Mouse (Mus musculus): ENCODE data around the gene Mrps27. TPM values are rescaled to one million over a fixed set of nuclear protein-coding genes. Genes with fewer than 3 reads are reported as not detected.
A peak's percentile ranks its signal among the peaks of the same experiment; 100 is the strongest.

Mrps27 gene
- 60.1 and 64.1 TPM in 2 replicates for polyA plus RNA-seq (2014; fragmentation: Nextera tagmentation; extraction: Ambion mirVana)

DNA sequence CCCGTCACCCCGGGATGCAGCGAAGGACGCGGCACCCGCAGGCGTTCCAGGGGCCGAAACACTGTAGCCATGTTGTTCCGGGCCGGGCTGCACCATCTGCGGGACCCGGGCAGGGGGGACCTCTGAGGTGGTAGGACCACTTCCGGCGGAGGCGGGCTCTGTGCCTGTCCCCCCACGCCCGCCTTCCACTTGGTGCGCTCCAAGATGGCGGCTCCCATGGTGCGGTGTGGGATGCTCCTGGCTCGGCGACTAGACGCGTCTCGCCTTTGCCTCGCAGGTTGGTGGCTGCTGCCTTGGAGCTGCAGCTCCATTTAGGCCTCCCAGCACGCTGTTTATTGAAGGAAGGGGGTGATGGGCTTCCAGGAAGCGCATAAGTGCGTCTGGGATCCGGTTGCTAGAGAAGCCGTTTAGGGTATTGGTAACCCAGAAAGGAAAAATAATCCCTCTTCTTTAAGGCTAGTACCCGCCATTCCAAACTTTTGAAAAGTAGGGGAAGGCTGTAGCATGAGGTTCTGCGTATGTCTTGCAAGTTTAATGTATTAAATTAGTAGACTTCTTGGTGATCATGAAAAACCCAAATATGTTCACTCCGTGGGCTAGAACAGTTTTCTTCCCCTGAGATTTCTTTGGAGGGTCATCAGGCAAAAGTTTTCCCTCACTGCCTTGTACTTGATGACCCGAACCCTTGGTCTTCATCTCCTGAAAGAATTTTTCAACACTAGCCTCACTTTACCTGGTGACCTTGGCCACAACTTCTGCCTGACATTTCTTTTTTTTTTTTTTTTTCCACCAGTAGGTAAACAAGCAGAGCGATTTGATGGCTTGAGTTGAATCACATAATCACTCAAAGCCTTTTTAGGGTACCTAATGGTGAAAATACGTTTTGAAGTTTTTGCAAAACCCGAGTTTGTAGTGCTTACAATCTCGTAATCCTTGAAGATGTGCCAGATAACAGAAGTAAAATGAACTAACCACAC lies at the start of gene Mrps27, which contains the start of gene Ptcd2:
Mrps27 (plus strand) TSS at position 188 of the 977 bp plus-strand sequence.
Ptcd2 (minus strand) TSS at position 107 of the 977 bp plus-strand sequence.
- no peaks in the 10 kb centered on the region for H3K9me3 ChIP-seq (ENCODE audit: control insufficient read depth, low read length)
- H3K36me3 ChIP-seq (ENCODE audit: control insufficient read depth, insufficient read depth, low read length) = peaks cover 11% of the 10 kb centered on the region; the same call in 1 of the 2 replicates
- WGBS = 2% methylated on average over 39 of the region's 39 CpGs
- peaks cover 10% of the 10 kb centered on the region for H3K4me1 ChIP-seq (ENCODE audit: control insufficient read depth, insufficient read depth, low read length)
- peak within 1 kb of the TSS; percentile 72 for H3K27ac ChIP-seq (ENCODE audit: low read depth, low read length)
- ATAC-seq (ENCODE audit: low FRiP score) = peak; percentile 99
- H3K4me2 ChIP-seq = peak within 1 kb of the TSS; percentile 74
- H3K4me3 ChIP-seq (ENCODE audit: low read depth, low read length) = peak within 1 kb of the TSS; percentile 87
- H3K9ac ChIP-seq (ENCODE audit: low read length) = peak within 1 kb of the TSS; percentile 93
- peak; percentile 99 for DNase-seq (ENCODE audit: low spot score, missing footprints)
- H3K27me3 ChIP-seq (ENCODE audit: control insufficient read depth, insufficient read depth, low read length) = no peaks in the 10 kb centered on the region

GRCm38 (mm10) chr13:99299921-99300320 lies 44.7 kb upstream of the Mrps27 start:
- no peaks in the 10 kb centered on the region for H3K27me3 ChIP-seq (ENCODE audit: control insufficient read depth, insufficient read depth, low read length)
- H3K9ac ChIP-seq (ENCODE audit: low read length) = no peak overlapping the region
- H3K9me3 ChIP-seq (ENCODE audit: control insufficient read depth, low read length) = no peaks in the 10 kb centered on the region
- 90% methylated on average over 5 of the region's 5 CpGs for WGBS
- ATAC-seq (ENCODE audit: low FRiP score) = no peak
- H3K36me3 ChIP-seq (ENCODE audit: control insufficient read depth, insufficient read depth, low read length) = no peaks in the 10 kb centered on the region
- no peaks in the 10 kb centered on the region for H3K4me1 ChIP-seq (ENCODE audit: control insufficient read depth, insufficient read depth, low read length)
- no peak overlapping the region for H3K4me3 ChIP-seq (ENCODE audit: low read depth, low read length)
- no peak overlapping the region for H3K4me2 ChIP-seq
- H3K27ac ChIP-seq (ENCODE audit: low read depth, low read length) = no peak overlapping the region
- no peak for DNase-seq (ENCODE audit: low spot score, missing footprints)

- 88% methylated on average over 5 of the region's 5 CpGs for WGBS
- no peaks in the 10 kb centered on the region for H3K36me3 ChIP-seq (ENCODE audit: control insufficient read depth, insufficient read depth, low read length)
- ATAC-seq (ENCODE audit: low FRiP score) (no peak), DNase-seq (ENCODE audit: low spot score, missing footprints) (no peak)
- H3K4me1 ChIP-seq (ENCODE audit: control insufficient read depth, insufficient read depth, low read length) = no peaks in the 10 kb centered on the region
- no peaks in the 10 kb centered on the region for H3K9me3 ChIP-seq (ENCODE audit: control insufficient read depth, low read length)
- H3K9ac ChIP-seq (ENCODE audit: low read length) = no peak overlapping the region
- no peaks in the 10 kb centered on the region for H3K27me3 ChIP-seq (ENCODE audit: control insufficient read depth, insufficient read depth, low read length)
- H3K4me2 ChIP-seq = no peak overlapping the region
- no peak overlapping the region for H3K27ac ChIP-seq (ENCODE audit: low read depth, low read length)
- no peak overlapping the region for H3K4me3 ChIP-seq (ENCODE audit: low read depth, low read length)
These were observed 40.7 kb upstream of the Mrps27 start for GRCm38 (mm10) chr13:99303846-99304245.

- Histone ChIP-seq H3K4me3 (ENCODE audit: low read depth, low read length) (no peak overlapping the region), H3K4me2 (no peak overlapping the region), H3K9me3 (ENCODE audit: control insufficient read depth, low read length) (no peaks in the 10 kb centered on the region), H3K27ac (ENCODE audit: low read depth, low read length) (no peak overlapping the region), H3K9ac (ENCODE audit: low read length) (no peak overlapping the region), H3K4me1 (ENCODE audit: control insufficient read depth, insufficient read depth, low read length) (no peaks in the 10 kb centered on the region), H3K27me3 (ENCODE audit: control insufficient read depth, insufficient read depth, low read length) (no peaks in the 10 kb centered on the region), H3K36me3 (ENCODE audit: control insufficient read depth, insufficient read depth, low read length) (no peaks in the 10 kb centered on the region)
- no peak for ATAC-seq (ENCODE audit: low FRiP score)
- no peak for DNase-seq (ENCODE audit: low spot score, missing footprints)
- WGBS = 56% methylated on average over 11 of the region's 11 CpGs
These were observed 40.2 kb upstream of the Mrps27 start for GRCm38 (mm10) chr13:99304365-99304764.

DNA sequence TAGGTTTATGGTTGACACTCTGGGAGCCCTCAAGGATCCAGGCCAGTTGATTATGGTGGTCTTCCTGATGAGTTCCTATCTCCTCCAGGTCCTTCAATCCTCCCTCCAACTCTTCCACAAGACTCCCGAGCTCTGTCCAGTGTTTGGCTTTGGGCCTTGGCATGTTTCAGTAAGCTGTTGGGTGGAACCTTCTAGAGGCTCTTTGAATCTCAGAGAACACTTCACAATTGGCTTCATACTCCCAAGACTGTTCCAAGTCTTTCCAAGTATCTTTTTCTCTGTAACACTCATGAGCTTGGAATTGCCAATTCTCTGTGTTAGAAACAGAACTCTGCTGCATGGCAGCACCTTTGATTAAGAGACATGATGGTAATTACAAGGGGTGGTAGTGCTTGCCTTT lies 39.4 kb upstream of the Mrps27 start:
- H3K9me3 ChIP-seq (ENCODE audit: control insufficient read depth, low read length) = no peaks in the 10 kb centered on the region

GRCm38 (mm10) chr13:99306164-99306563 lies 38.4 kb upstream of the Mrps27 start:
- H3K4me3 ChIP-seq (ENCODE audit: low read depth, low read length) = no peak overlapping the region
- H3K9ac ChIP-seq (ENCODE audit: low read length) = no peak overlapping the region
- H3K4me1 ChIP-seq (ENCODE audit: control insufficient read depth, insufficient read depth, low read length) = no peaks in the 10 kb centered on the region
- no peak for ATAC-seq (ENCODE audit: low FRiP score)
- H3K9me3 ChIP-seq (ENCODE audit: control insufficient read depth, low read length) = no peaks in the 10 kb centered on the region
- no peak overlapping the region for H3K27ac ChIP-seq (ENCODE audit: low read depth, low read length)
- H3K27me3 ChIP-seq (ENCODE audit: control insufficient read depth, insufficient read depth, low read length) = no peaks in the 10 kb centered on the region
- DNase-seq (ENCODE audit: low spot score, missing footprints) = no peak
- H3K36me3 ChIP-seq (ENCODE audit: control insufficient read depth, insufficient read depth, low read length) = no peaks in the 10 kb centered on the region
- 93% methylated on average over 8 of the region's 8 CpGs for WGBS
- no peak overlapping the region for H3K4me2 ChIP-seq

More for the DNA sequence above, 39.4 kb upstream of the Mrps27 start:
- DNase-seq (ENCODE audit: low spot score, missing footprints) = no peak
- Histone ChIP-seq H3K36me3 (ENCODE audit: control insufficient read depth, insufficient read depth, low read length) (no peaks in the 10 kb centered on the region), H3K27ac (ENCODE audit: low read depth, low read length) (no peak overlapping the region), H3K4me2 (no peak overlapping the region), H3K4me3 (ENCODE audit: low read depth, low read length) (no peak overlapping the region), H3K27me3 (ENCODE audit: control insufficient read depth, insufficient read depth, low read length) (no peaks in the 10 kb centered on the region), H3K4me1 (ENCODE audit: control insufficient read depth, insufficient read depth, low read length) (no peaks in the 10 kb centered on the region), H3K9ac (ENCODE audit: low read length) (no peak overlapping the region)
- no peak for ATAC-seq (ENCODE audit: low FRiP score)
- 95% methylated on average over 1 of the region's 1 CpGs for WGBS

GRCm38 (mm10) chr13:99307930-99308359 lies 36.6 kb upstream of the Mrps27 start:
- no peaks in the 10 kb centered on the region for H3K4me1 ChIP-seq (ENCODE audit: control insufficient read depth, insufficient read depth, low read length)
- ATAC-seq (ENCODE audit: low FRiP score) = no peak
- no peak for DNase-seq (ENCODE audit: low spot score, missing footprints)

DNA sequence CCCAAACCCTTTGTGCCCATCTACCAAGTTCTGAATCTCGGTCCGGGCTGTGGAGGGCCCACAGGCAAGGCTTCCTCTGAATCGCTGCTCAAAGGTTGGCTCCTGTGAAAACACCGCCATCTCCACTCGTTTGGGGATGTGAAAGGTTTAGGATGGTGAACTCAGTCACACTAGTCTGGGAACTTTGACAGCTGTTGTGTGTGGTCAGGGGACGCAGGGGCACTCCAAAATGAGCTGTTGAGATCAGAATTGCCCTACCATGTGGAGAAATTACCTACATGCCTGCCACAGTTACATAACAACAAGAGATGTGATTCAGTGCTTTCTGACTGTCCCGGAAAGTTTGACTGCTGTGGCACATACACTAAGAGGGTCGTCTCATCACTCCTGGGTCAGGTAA lies 36.2 kb upstream of the Mrps27 start:
- ATAC-seq (ENCODE audit: low FRiP score) = no peak
- Histone ChIP-seq H3K27me3 (ENCODE audit: control insufficient read depth, insufficient read depth, low read length) (no peaks in the 10 kb centered on the region), H3K9me3 (ENCODE audit: control insufficient read depth, low read length) (no peaks in the 10 kb centered on the region), H3K9ac (ENCODE audit: low read length) (no peak overlapping the region), H3K36me3 (ENCODE audit: control insufficient read depth, insufficient read depth, low read length) (no peaks in the 10 kb centered on the region), H3K4me3 (ENCODE audit: low read depth, low read length) (no peak overlapping the region), H3K4me2 (no peak overlapping the region), H3K27ac (ENCODE audit: low read depth, low read length) (no peak overlapping the region), H3K4me1 (ENCODE audit: control insufficient read depth, insufficient read depth, low read length) (no peaks in the 10 kb centered on the region)
- 90% methylated on average over 8 of the region's 8 CpGs for WGBS
- no peak for DNase-seq (ENCODE audit: low spot score, missing footprints)

More at GRCm38 (mm10) chr13:99307930-99308359, 36.6 kb upstream of the Mrps27 start:
- Histone ChIP-seq H3K27me3 (ENCODE audit: control insufficient read depth, insufficient read depth, low read length) (no peaks in the 10 kb centered on the region), H3K9me3 (ENCODE audit: control insufficient read depth, low read length) (no peaks in the 10 kb centered on the region), H3K4me2 (no peak overlapping the region), H3K27ac (ENCODE audit: low read depth, low read length) (no peak overlapping the region), H3K36me3 (ENCODE audit: control insufficient read depth, insufficient read depth, low read length) (no peaks in the 10 kb centered on the region), H3K9ac (ENCODE audit: low read length) (no peak overlapping the region), H3K4me3 (ENCODE audit: low read depth, low read length) (no peak overlapping the region)
- 87% methylated on average over 5 of the region's 5 CpGs for WGBS

GRCm38 (mm10) chr13:99314098-99314497 lies 30.5 kb upstream of the Mrps27 start:
- Histone ChIP-seq H3K4me3 (ENCODE audit: low read depth, low read length) (no peak overlapping the region), H3K4me2 (no peak overlapping the region), H3K36me3 (ENCODE audit: control insufficient read depth, insufficient read depth, low read length) (no peaks in the 10 kb centered on the region), H3K27ac (ENCODE audit: low read depth, low read length) (no peak overlapping the region), H3K27me3 (ENCODE audit: control insufficient read depth, insufficient read depth, low read length) (no peaks in the 10 kb centered on the region), H3K9ac (ENCODE audit: low read length) (no peak overlapping the region), H3K9me3 (ENCODE audit: control insufficient read depth, low read length) (no peaks in the 10 kb centered on the region), H3K4me1 (ENCODE audit: control insufficient read depth, insufficient read depth, low read length) (no peaks in the 10 kb centered on the region)
- ATAC-seq (ENCODE audit: low FRiP score) (no peak), DNase-seq (ENCODE audit: low spot score, missing footprints) (no peak)
- WGBS = 89% methylated on average over 5 of the region's 5 CpGs
